In genomic region chr12:111524883-111525282, GRCm38 (mm10) we compare ENCODE assay signal across 26 mouse cellular contexts. TPM values are rescaled to one million over a fixed set of nuclear protein-coding genes. Genes with fewer than 3 reads are reported as not detected.
DNase-seq lines count a peak whose midpoint lies in the region; ATAC-seq and TF ChIP-seq lines count a peak whose summit lies in the region.
"Had no signal": no experiment of that assay in that cellular context is flagged by ENCODE, and none has a peak within 500 bp of the region (broad histone marks: within the 10 kb centered on the region; RNA-seq: fewer than 3 reads in every experiment).

No protein-coding gene starts in this region.

- no peak for TF ChIP-seq CTCF in bone marrow, adult 2 months (IDR thresholded peaks at IDR 0.05; ENCODE audit: control insufficient read depth, insufficient read depth, low read length)

- H3K9me3 ChIP-seq in liver, embryonic 15.5 days (replicated peaks) = no peaks in the 10 kb centered on the region
- peaks cover 8% of the 10 kb centered on the region for H3K9me3 ChIP-seq in liver, embryonic 12.5 days (replicated peaks)
- H3K9me3 ChIP-seq in midbrain, embryonic 10.5 days (replicated peaks) = peaks cover 18% of the 10 kb centered on the region
- H3K9me3 ChIP-seq: embryonic facial prominence, embryonic 15.5 days; heart, embryonic 15.5 days; midbrain, embryonic 15.5 days had no signal

- 0 out of 2 replicates have a peak, but pooled peaks have one; percentile 22 for ATAC-seq in liver, embryonic 15.5 days (ENCODE audit: insufficient read depth)
- ATAC-seq in liver, embryonic 12.5 days = no peak
- ATAC-seq in megakaryocyte, adult 5-6 weeks (ENCODE audit: poor library complexity, severe bottlenecking) = peak; percentile 90
- ATAC-seq: inflammation-experienced regulatory T-cells, adult 6 months; midbrain, embryonic 15.5 days had no signal

- TF ChIP-seq POLR2A in bone marrow, adult 2 months (IDR thresholded peaks at IDR 0.05; ENCODE audit: borderline replicate concordance, control insufficient read depth, low read depth, low read length) = no peak

- peak overlapping the region; percentile 65; the same call in 1 of the 2 replicates for H3K27ac ChIP-seq in liver, embryonic 15.5 days (replicated peaks)
- H3K27ac ChIP-seq in liver, embryonic 12.5 days = no peak overlapping the region
- H3K27ac ChIP-seq in bone marrow, adult 2 months (ENCODE audit: control insufficient read depth, insufficient read depth, low read depth, low read length, poor library complexity) = peak overlapping the region; percentile 92
- H3K27ac ChIP-seq in midbrain, embryonic 10.5 days (replicated peaks) = no peak overlapping the region
- H3K27ac ChIP-seq: embryonic facial prominence, embryonic 15.5 days; forebrain, embryonic 10.5 days; heart, adult 2 months; heart, embryonic 15.5 days; hindbrain, embryonic 14.5 days; kidney, postnatal 0 days; liver, embryonic 14.5 days; midbrain, embryonic 15.5 days; neural tube, embryonic 13.5 days had no signal

- H3K27me3 ChIP-seq in liver, embryonic 15.5 days = peaks cover 65% of the 10 kb centered on the region
- peaks cover 67% of the 10 kb centered on the region for H3K27me3 ChIP-seq in liver, embryonic 12.5 days (replicated peaks)
- no peaks in the 10 kb centered on the region for H3K27me3 ChIP-seq in midbrain, embryonic 10.5 days (ENCODE audit: low read depth, poor library complexity, severe bottlenecking)
- H3K27me3 ChIP-seq: embryonic facial prominence, embryonic 15.5 days; midbrain, embryonic 15.5 days; neural tube, embryonic 13.5 days had no signal

- no peak overlapping the region for H3K4me2 ChIP-seq in liver, embryonic 15.5 days
- H3K4me2 ChIP-seq in liver, embryonic 12.5 days = no peak overlapping the region
- H3K4me2 ChIP-seq: embryonic facial prominence, embryonic 15.5 days; heart, embryonic 15.5 days; hindbrain, embryonic 14.5 days; midbrain, embryonic 15.5 days; neural tube, embryonic 13.5 days had no signal

- WGBS in liver, embryonic 15.5 days (ENCODE audit: insufficient replicate concordance) = 56% methylated on average over 3 of the region's 3 CpGs
- 54% methylated on average over 3 of the region's 3 CpGs for WGBS in liver, embryonic 12.5 days (ENCODE audit: insufficient replicate concordance)
- 29% methylated on average over 3 of the region's 3 CpGs for WGBS in bone marrow, adult 2 months
- WGBS in midbrain, embryonic 10.5 days = 83% methylated on average over 3 of the region's 3 CpGs

- H3K4me3 ChIP-seq in liver, embryonic 15.5 days (replicated peaks) = no peak overlapping the region
- no peak overlapping the region for H3K4me3 ChIP-seq in liver, embryonic 12.5 days
- H3K4me3 ChIP-seq in bone marrow, adult 2 months (replicated peaks; ENCODE audit: control insufficient read depth, low read depth, low read length) = peak overlapping the region; percentile 7
- no peak overlapping the region for H3K4me3 ChIP-seq in midbrain, embryonic 10.5 days
- H3K4me3 ChIP-seq: embryonic facial prominence, embryonic 15.5 days; forebrain, embryonic 10.5 days; heart, adult 2 months; heart, embryonic 15.5 days; megakaryocyte, embryonic 14.5 days; midbrain, embryonic 15.5 days; myocyte; neural tube, embryonic 13.5 days had no signal

- peaks cover 17% of the 10 kb centered on the region for H3K4me1 ChIP-seq in liver, embryonic 15.5 days (replicated peaks)
- H3K4me1 ChIP-seq in liver, embryonic 12.5 days = peaks cover 1% of the 10 kb centered on the region
- peaks cover 3% of the 10 kb centered on the region; the same call in 1 of the 2 replicates for H3K4me1 ChIP-seq in bone marrow, adult 2 months (ENCODE audit: control insufficient read depth, insufficient read depth, low read length)
- H3K4me1 ChIP-seq in midbrain, embryonic 10.5 days = no peaks in the 10 kb centered on the region
- H3K4me1 ChIP-seq: embryonic facial prominence, embryonic 15.5 days; forebrain, embryonic 10.5 days; heart, embryonic 15.5 days; midbrain, embryonic 15.5 days; neural tube, embryonic 13.5 days had no signal

- no peak overlapping the region for H3K9ac ChIP-seq in liver, embryonic 15.5 days
- no peak overlapping the region for H3K9ac ChIP-seq in liver, embryonic 12.5 days
- H3K9ac ChIP-seq: embryonic facial prominence, embryonic 15.5 days; heart, embryonic 15.5 days; hindbrain, embryonic 14.5 days; liver, embryonic 14.5 days; midbrain, embryonic 15.5 days; neural tube, embryonic 13.5 days had no signal

- peak; percentile 94 for DNase-seq in 416B (ENCODE audit: low read depth)
- DNase-seq in testis, postnatal 14 days (ENCODE audit: low spot score) = no peak
- DNase-seq in midbrain, embryonic 10.5 days (ENCODE audit: low spot score) = no peak
- DNase-seq: adrenal gland, postnatal 10 days; cerebellum, adult 9-10 months; gastrocnemius, postnatal 25 days; heart, adult 2 months; heart, postnatal 36 days; kidney, adult 18-20 months; thymus, postnatal 25 days had no signal

- H3K36me3 ChIP-seq in liver, embryonic 15.5 days (replicated peaks) = no peaks in the 10 kb centered on the region
- H3K36me3 ChIP-seq in liver, embryonic 12.5 days = no peaks in the 10 kb centered on the region
- no peaks in the 10 kb centered on the region for H3K36me3 ChIP-seq in midbrain, embryonic 10.5 days
- H3K36me3 ChIP-seq: embryonic facial prominence, embryonic 15.5 days; forebrain, embryonic 10.5 days; heart, embryonic 15.5 days; midbrain, embryonic 15.5 days; neural tube, embryonic 13.5 days had no signal

RNA-seq across cellular contexts. Expression of gene Eif5, which starts 12.9 kb away (rescaled TPM):
- 499 and 578 TPM in 2 replicates for polyA plus RNA-seq in liver, embryonic 15.5 days (2015; fragmentation: Nextera tagmentation; extraction: Ambion mirVana)
- polyA plus RNA-seq in liver, embryonic 12.5 days (2016; fragmentation: Nextera tagmentation; extraction: Ambion mirVana) = 664 and 670 TPM in 2 replicates
- 247 and 257 TPM in 2 replicates for polyA plus RNA-seq in bone marrow, adult 2 months (2011; ENCODE audit: insufficient read depth, insufficient read length, low replicate concordance, missing spikeins)
- total RNA-seq in megakaryocyte, adult 5-6 weeks (2015) = 255 and 299 TPM in 2 replicates
- 203 and 252 TPM in 2 replicates for total RNA-seq in megakaryocyte, adult 5-6 weeks (2017)
- 713 and 786 TPM in 2 replicates for polyA plus RNA-seq in midbrain, embryonic 10.5 days (2016; fragmentation: Nextera tagmentation; extraction: Ambion mirVana)

RNA-seq across cellular contexts. Expression of gene Gm266, which starts 39.3 kb away (rescaled TPM):
- 0.56 and 0.62 TPM in 2 replicates for polyA plus RNA-seq in liver, embryonic 15.5 days (2015; fragmentation: Nextera tagmentation; extraction: Ambion mirVana)
- 1.8 and 2.4 TPM in 2 replicates for polyA plus RNA-seq in liver, embryonic 12.5 days (2016; fragmentation: Nextera tagmentation; extraction: Ambion mirVana)
- not detected in 2 replicates for polyA plus RNA-seq in bone marrow, adult 2 months (2011; ENCODE audit: insufficient read depth, insufficient read length, low replicate concordance, missing spikeins)
- not detected in 2 replicates for total RNA-seq in megakaryocyte, adult 5-6 weeks (2015)
- not detected in 2 replicates for total RNA-seq in megakaryocyte, adult 5-6 weeks (2017)
- 7.8 and 10.4 TPM in 2 replicates for polyA plus RNA-seq in midbrain, embryonic 10.5 days (2016; fragmentation: Nextera tagmentation; extraction: Ambion mirVana)
- total RNA-seq: MEL had no signal
- polyA plus RNA-seq: inflammation-experienced regulatory T-cells, adult 6 months had no signal

RNA-seq across cellular contexts. Expression of gene Mark3, which starts 49.4 kb away (rescaled TPM):
- 13.3 and 17.4 TPM in 2 replicates for polyA plus RNA-seq in liver, embryonic 15.5 days (2015; fragmentation: Nextera tagmentation; extraction: Ambion mirVana)
- 32.9 and 35.2 TPM in 2 replicates for polyA plus RNA-seq in liver, embryonic 12.5 days (2016; fragmentation: Nextera tagmentation; extraction: Ambion mirVana)
- 49.3 and 54.0 TPM in 2 replicates for polyA plus RNA-seq in bone marrow, adult 2 months (2011; ENCODE audit: insufficient read depth, insufficient read length, low replicate concordance, missing spikeins)
- 61.6 and 69.6 TPM in 2 replicates for total RNA-seq in megakaryocyte, adult 5-6 weeks (2015)
- total RNA-seq in megakaryocyte, adult 5-6 weeks (2017) = 77.3 and 80.9 TPM in 2 replicates
- polyA plus RNA-seq in midbrain, embryonic 10.5 days (2016; fragmentation: Nextera tagmentation; extraction: Ambion mirVana) = 44.2 and 47.4 TPM in 2 replicates

Comparison
In these comparisons a context has a peak if more than half of its experiments do, and no peak if none do; other contexts are left out.
1. H3K27ac ChIP-seq: peak in liver, embryonic 15.5 days (single experiment) and bone marrow, adult 2 months (single experiment); none in liver, embryonic 12.5 days (single experiment) and midbrain, embryonic 10.5 days (single experiment).